Mouse (Mus musculus) myocyte (in vitro differentiated cells): ENCODE data around the gene Pld4. TPM values are rescaled to one million over a fixed set of nuclear protein-coding genes. Genes with fewer than 3 reads are reported as not detected.

Source experiments
- H3K27me3 ChIP-seq: one replicate; pipeline ENCODE4 v1.6.1; 2011; ENCODE audit not compliant: control insufficient read depth, insufficient read depth, insufficient read length
- H3K36me3 ChIP-seq: one replicate; pipeline ENCODE4 v1.6.1; 2011; ENCODE audit not compliant: control insufficient read depth, insufficient read depth
- H3K4me2 ChIP-seq: one replicate; pipeline ENCODE4 v1.6.1; 2011; ENCODE audit warnings: low read depth, control low read depth
- H3K4me3 ChIP-seq: one replicate; pipeline ENCODE4 v1.5.1; 2011; ENCODE audit warnings: mild to moderate bottlenecking, control low read depth, moderate library complexity
- H3K79me2 ChIP-seq: one replicate; pipeline ENCODE4 v1.6.1; 2011; ENCODE audit not compliant: control insufficient read depth, insufficient read depth
- H3ac ChIP-seq: one replicate; pipeline ENCODE4 v1.6.1; 2011; ENCODE audit not compliant: control insufficient read depth, insufficient read length
- CEBPB ChIP-seq: IDR thresholded peaks from 2 replicates; pipeline ENCODE4 v1.6.1; 2011; ENCODE audit warnings: mild to moderate bottlenecking, moderate library complexity; ENCODE audit not compliant: poor library complexity, insufficient read depth, severe bottlenecking
- E2F4 ChIP-seq: IDR thresholded peaks from one replicate; pipeline ENCODE4 v1.6.1; 2011; ENCODE audit warnings: mild to moderate bottlenecking, control low read depth, moderate library complexity; ENCODE audit not compliant: insufficient read depth
- MAX ChIP-seq: IDR thresholded peaks from one replicate; pipeline ENCODE4 v1.6.1; 2011; ENCODE audit warnings: low read depth, mild to moderate bottlenecking, control low read depth
- MYOD1 ChIP-seq, 3 experiments: IDR thresholded peaks; one replicate each; pipeline ENCODE4 v1.6.1; 2011; ENCODE audit warnings: control low read depth in 2 of 3, low read depth in 2 of 3, mild to moderate bottlenecking in 2 of 3, moderate library complexity in 1 of 3; ENCODE audit not compliant: insufficient read length in 2 of 3, control insufficient read depth in 1 of 3
- MYOG ChIP-seq, 3 experiments: IDR thresholded peaks; one replicate each; pipeline ENCODE4 v1.6.1; 2011; ENCODE audit warnings: control low read depth in 2 of 3, low read depth in 2 of 3, mild to moderate bottlenecking in 2 of 3; ENCODE audit not compliant: insufficient read length in 2 of 3, control insufficient read depth in 1 of 3, insufficient read depth in 1 of 3
- POLR2A ChIP-seq: IDR thresholded peaks from one replicate; pipeline ENCODE4 v1.6.1; 2011; ENCODE audit warnings: low read depth, mild to moderate bottlenecking, control low read depth, moderate library complexity; ENCODE audit not compliant: insufficient read length
- POLR2AphosphoS2 ChIP-seq: IDR thresholded peaks from one replicate; pipeline ENCODE4 v1.6.1; 2011; ENCODE audit warnings: low read depth, control low read depth; ENCODE audit not compliant: insufficient read length
- REST ChIP-seq: IDR thresholded peaks from one replicate; pipeline ENCODE4 v1.6.1; 2011; ENCODE audit warnings: mild to moderate bottlenecking, control low read depth, moderate library complexity; ENCODE audit not compliant: insufficient read depth, insufficient read length
- SRF ChIP-seq: IDR thresholded peaks from one replicate; pipeline ENCODE4 v1.6.1; 2011; ENCODE audit warnings: low read depth; ENCODE audit not compliant: control insufficient read depth, insufficient read length
- TCF12 ChIP-seq: IDR thresholded peaks from one replicate; pipeline ENCODE4 v1.6.1; 2011; ENCODE audit warnings: mild to moderate bottlenecking, control low read depth; ENCODE audit not compliant: poor library complexity, insufficient read depth, severe bottlenecking
- TCF3 ChIP-seq: IDR thresholded peaks from one replicate; pipeline ENCODE4 v1.6.1; 2011; ENCODE audit warnings: low read depth, control low read depth; ENCODE audit not compliant: insufficient read length
- USF1 ChIP-seq: IDR thresholded peaks from one replicate; pipeline ENCODE4 v1.6.1; 2011; ENCODE audit warnings: low read depth, mild to moderate bottlenecking, control low read depth, moderate library complexity
- polyA plus RNA-seq: library from polyadenylated mRNA; unstranded; fragments of >200 nt; fragmentation: generic; extraction: Trizol; gene quantifications from one replicate; pipeline ENCODE4 v1.2.1, GENCODE M21; 2012; ENCODE audit warnings: missing spikeins

The Pld4 gene
- polyA plus RNA-seq, 1 experiment = 0.08 TPM

- H3K4me3 ChIP-seq = peak overlapping the region; percentile 38
- no peak for TF ChIP-seq POLR2AphosphoS2
- no peak for TF ChIP-seq POLR2A
- TF ChIP-seq SRF = no peak
- TF ChIP-seq E2F4 = no peak
- no peak for TF ChIP-seq REST
- TF ChIP-seq MAX = no peak
- no peak for TF ChIP-seq MYOD1 (IDR thresholded peaks at IDR 0.05; ENCODE audit: control insufficient read depth in 1 of 3, insufficient read length in 2 of 3, low read depth in 2 of 3)
- no peaks in the 10 kb centered on the region for H3K27me3 ChIP-seq
- H3ac ChIP-seq = no peak overlapping the region
- no peaks in the 10 kb centered on the region for H3K36me3 ChIP-seq
- H3K79me2 ChIP-seq = peaks cover 5% of the 10 kb centered on the region
- H3K4me2 ChIP-seq = peak overlapping the region; percentile 86
These were observed 36.2 kb upstream of the Pld4 start for GRCm38 (mm10) chr12:112724077-112724805.

GRCm38 (mm10) chr12:112727801-112728200, 32.7 kb upstream of the Pld4 start:
- Histone ChIP-seq H3K4me2 (peak overlapping the region; percentile 50), H3ac (no peak overlapping the region), H3K36me3 (no peaks in the 10 kb centered on the region), H3K27me3 (no peaks in the 10 kb centered on the region), H3K4me3 (no peak overlapping the region), H3K79me2 (peaks cover 5% of the 10 kb centered on the region)
- no peak for TF ChIP-seq USF1
- no peak for TF ChIP-seq REST
- no peak for TF ChIP-seq TCF12
- no peak for TF ChIP-seq POLR2A
- no peak for TF ChIP-seq MAX
- TF ChIP-seq MYOG (IDR thresholded peaks at IDR 0.05; ENCODE audit: control insufficient read depth in 1 of 3, insufficient read depth in 1 of 3, insufficient read length in 2 of 3, low read depth in 2 of 3) = no peak
- no peak for TF ChIP-seq MYOD1 (IDR thresholded peaks at IDR 0.05; ENCODE audit: control insufficient read depth in 1 of 3, insufficient read length in 2 of 3, low read depth in 2 of 3)
- no peak for TF ChIP-seq SRF
- TF ChIP-seq E2F4 = no peak
- no peak for TF ChIP-seq TCF3
- TF ChIP-seq CEBPB = no peak
- TF ChIP-seq POLR2AphosphoS2 = no peak

GRCm38 (mm10) chr12:112730808-112731207, 29.6 kb upstream of the Pld4 start:
- Histone ChIP-seq H3K36me3 (peaks cover 4% of the 10 kb centered on the region), H3K79me2 (no peaks in the 10 kb centered on the region), H3K4me2 (no peak overlapping the region), H3ac (no peak overlapping the region), H3K4me3 (no peak overlapping the region), H3K27me3 (no peaks in the 10 kb centered on the region)
- TF ChIP-seq MYOD1 (IDR thresholded peaks at IDR 0.05; ENCODE audit: control insufficient read depth in 1 of 3, insufficient read length in 2 of 3, low read depth in 2 of 3) = no peak
- no peak for TF ChIP-seq POLR2AphosphoS2
- no peak for TF ChIP-seq CEBPB
- no peak for TF ChIP-seq MYOG (IDR thresholded peaks at IDR 0.05; ENCODE audit: control insufficient read depth in 1 of 3, insufficient read depth in 1 of 3, insufficient read length in 2 of 3, low read depth in 2 of 3)
- no peak for TF ChIP-seq TCF3

GRCm38 (mm10) chr12:112732591-112732990, 27.9 kb upstream of the Pld4 start:
- Histone ChIP-seq H3K4me2 (no peak overlapping the region), H3K4me3 (no peak overlapping the region), H3K36me3 (peaks cover 4% of the 10 kb centered on the region), H3K79me2 (no peaks in the 10 kb centered on the region), H3K27me3 (no peaks in the 10 kb centered on the region), H3ac (no peak overlapping the region)
- TF ChIP-seq E2F4 = no peak
- TF ChIP-seq REST = no peak
- TF ChIP-seq CEBPB = no peak
- peak in 2 of 3 experiments; percentile 11 to 28 for TF ChIP-seq MYOD1 (IDR thresholded peaks at IDR 0.05; ENCODE audit: control insufficient read depth in 1 of 3, insufficient read length in 2 of 3, low read depth in 2 of 3)

- H3ac ChIP-seq = no peak overlapping the region
- no peak overlapping the region for H3K4me2 ChIP-seq
- peak in 2 of 3 experiments; percentile 32 to 51 for TF ChIP-seq MYOD1 (IDR thresholded peaks at IDR 0.05; ENCODE audit: control insufficient read depth in 1 of 3, insufficient read length in 2 of 3, low read depth in 2 of 3)
- peak in 1 of 3 experiments; percentile 20 for TF ChIP-seq MYOG (IDR thresholded peaks at IDR 0.05; ENCODE audit: control insufficient read depth in 1 of 3, insufficient read depth in 1 of 3, insufficient read length in 2 of 3, low read depth in 2 of 3)
- no peak for TF ChIP-seq CEBPB
- no peak for TF ChIP-seq MAX
- no peaks in the 10 kb centered on the region for H3K27me3 ChIP-seq
- peaks cover 4% of the 10 kb centered on the region for H3K36me3 ChIP-seq
- H3K4me3 ChIP-seq = no peak overlapping the region
- no peaks in the 10 kb centered on the region for H3K79me2 ChIP-seq
These were observed 26.2 kb upstream of the Pld4 start for GRCm38 (mm10) chr12:112734108-112734820.
